ENCODE assay signal across 8 mouse cellular contexts in genomic region chr5:122302810-122303745, GRCm38 (mm10). TPM values are rescaled to one million over a fixed set of nuclear protein-coding genes. Genes with fewer than 3 reads are reported as not detected.
A peak's percentile ranks its signal among the peaks of the same experiment; 100 is the strongest.
DNase-seq lines count a peak whose midpoint lies in the region; ATAC-seq and TF ChIP-seq lines count a peak whose summit lies in the region.

No protein-coding gene starts in this region.

- no peak overlapping the region for H3ac ChIP-seq in myocyte (ENCODE audit: control insufficient read depth, insufficient read length)

- ATAC-seq in granulocyte monocyte progenitor cell, adult 5-6 weeks (replicated peaks; ENCODE audit: poor library complexity, severe bottlenecking) = peak; percentile 97

- H3K79me2 ChIP-seq in myocyte (ENCODE audit: control insufficient read depth, insufficient read depth) = peaks cover 45% of the 10 kb centered on the region

- H3K27me3 ChIP-seq in myocyte (ENCODE audit: control insufficient read depth, insufficient read depth, insufficient read length) = no peaks in the 10 kb centered on the region

- no peak overlapping the region for H3K4me3 ChIP-seq in bone marrow, adult 2 months (replicated peaks; ENCODE audit: control insufficient read depth, low read depth, low read length)
- no peak overlapping the region for H3K4me3 ChIP-seq in myocyte

- H3K27ac ChIP-seq in bone marrow, adult 2 months (ENCODE audit: control insufficient read depth, insufficient read depth, low read depth, low read length, poor library complexity) = no peak overlapping the region

- no peaks in the 10 kb centered on the region for H3K36me3 ChIP-seq in myocyte (ENCODE audit: control insufficient read depth, insufficient read depth)

- WGBS in bone marrow, adult 2 months = 51% methylated on average over 17 of the region's 17 CpGs

- H3K4me1 ChIP-seq in bone marrow, adult 2 months (ENCODE audit: control insufficient read depth, insufficient read depth, low read length) = peaks cover 6% of the 10 kb centered on the region

- TF ChIP-seq CTCF in bone marrow, adult 2 months (IDR thresholded peaks at IDR 0.05; ENCODE audit: control insufficient read depth, insufficient read depth, low read length) = peak; percentile 42; the same call in 1 of the 2 replicates

- peak; percentile 48 for DNase-seq in kidney, adult 9 months
- DNase-seq in kidney, adult 18-20 months = no peak
- DNase-seq in Muller cell, postnatal 12 days (ENCODE audit: inconsistent ontology term) = no peak
- no peak for DNase-seq in adrenal gland, postnatal 4 days (ENCODE audit: low spot score in 2 of 2)
- DNase-seq in layer of hippocampus, postnatal 36 days = no peak

- H3K4me2 ChIP-seq in myocyte (ENCODE audit: low read depth) = peak overlapping the region; percentile 62

- no peak for TF ChIP-seq POLR2A in bone marrow, adult 2 months (IDR thresholded peaks at IDR 0.05; ENCODE audit: borderline replicate concordance, control insufficient read depth, low read depth, low read length)
- no peak for TF ChIP-seq POLR2A in myocyte (IDR thresholded peaks at IDR 0.05; ENCODE audit: insufficient read length, low read depth)

TF ChIP-seq in myocyte, 11 proteins besides CTCF, POLR2A, EP300 and RAD21:
- no peak for TF ChIP-seq CEBPB (IDR thresholded peaks at IDR 0.05; ENCODE audit: insufficient read depth, poor library complexity, severe bottlenecking)
- TF ChIP-seq TCF12 (IDR thresholded peaks at IDR 0.05; ENCODE audit: insufficient read depth, poor library complexity, severe bottlenecking) = no peak
- no peak for TF ChIP-seq REST (IDR thresholded peaks at IDR 0.05; ENCODE audit: insufficient read depth, insufficient read length)
- no peak for TF ChIP-seq TCF3 (IDR thresholded peaks at IDR 0.05; ENCODE audit: insufficient read length, low read depth)
- no peak for TF ChIP-seq SRF (IDR thresholded peaks at IDR 0.05; ENCODE audit: control insufficient read depth, insufficient read length, low read depth)
- TF ChIP-seq USF1 (IDR thresholded peaks at IDR 0.05; ENCODE audit: low read depth) = no peak
- TF ChIP-seq POLR2AphosphoS2 (IDR thresholded peaks at IDR 0.05; ENCODE audit: insufficient read length, low read depth) = no peak
- no peak for TF ChIP-seq MYOG (IDR thresholded peaks at IDR 0.05; ENCODE audit: control insufficient read depth in 1 of 3, insufficient read depth in 1 of 3, insufficient read length in 2 of 3, low read depth in 2 of 3)

RNA-seq across cellular contexts. Expression of gene Pptc7, which starts 18.9 kb away (rescaled TPM):
- polyA plus RNA-seq in bone marrow, adult 2 months (2011; ENCODE audit: insufficient read depth, insufficient read length, low replicate concordance, missing spikeins) = 5.0 and 7.2 TPM in 2 replicates
- 12.0 and 14.8 TPM in 2 replicates for total RNA-seq in granulocyte monocyte progenitor cell, adult 5-6 weeks (2014; fragmentation: Nextera tagmentation)
- 17.2 TPM in 2 replicates for total RNA-seq in granulocyte monocyte progenitor cell, adult 5-6 weeks (2017)
- 6.2 TPM for polyA plus RNA-seq in myocyte (2012; fragmentation: generic; extraction: Trizol)
- 10 to 100 TPM; 33.1 to 36.7 TPM for total RNA-seq in adrenal gland, postnatal 4 days (2021)
- 10 to 100 TPM; 41.1 to 43.6 TPM for total RNA-seq in layer of hippocampus, postnatal 36 days (2021)

RNA-seq across cellular contexts. Expression of gene Tctn1, which starts 38.8 kb away (rescaled TPM):
- 6.5 and 17.7 TPM in 2 replicates for polyA plus RNA-seq in bone marrow, adult 2 months (2011; ENCODE audit: insufficient read depth, insufficient read length, low replicate concordance, missing spikeins)
- total RNA-seq in granulocyte monocyte progenitor cell, adult 5-6 weeks (2014; fragmentation: Nextera tagmentation) = 7.2 and 9.3 TPM in 2 replicates
- total RNA-seq in granulocyte monocyte progenitor cell, adult 5-6 weeks (2017) = 1.8 and 4.3 TPM in 2 replicates
- polyA plus RNA-seq in myocyte (2012; fragmentation: generic; extraction: Trizol) = 4.7 TPM
- 10 to 100 TPM; 23.4 to 24.3 TPM for total RNA-seq in adrenal gland, postnatal 4 days (2021)
- 10 to 100 TPM; 11.5 to 14.5 TPM for total RNA-seq in layer of hippocampus, postnatal 36 days (2021)

RNA-seq across cellular contexts. Expression of gene Rad9b, which starts 51.0 kb away (rescaled TPM):
- 2.1 and 4.1 TPM in 2 replicates for polyA plus RNA-seq in bone marrow, adult 2 months (2011; ENCODE audit: insufficient read depth, insufficient read length, low replicate concordance, missing spikeins)
- 1.2 and 3.3 TPM in 2 replicates for total RNA-seq in granulocyte monocyte progenitor cell, adult 5-6 weeks (2014; fragmentation: Nextera tagmentation)
- total RNA-seq in granulocyte monocyte progenitor cell, adult 5-6 weeks (2017) = 4.6 and 5.6 TPM in 2 replicates
- 1.9 TPM for polyA plus RNA-seq in myocyte (2012; fragmentation: generic; extraction: Trizol)
- total RNA-seq in adrenal gland, postnatal 4 days (2021) = 1 to 10 TPM; 4.9 to 5.4 TPM
- total RNA-seq in layer of hippocampus, postnatal 36 days (2021) = 1 to 10 TPM; 4.5 to 4.9 TPM

RNA-seq across cellular contexts. Expression of gene Vps29, which starts 51.1 kb away (rescaled TPM):
- 32.0 and 34.8 TPM in 2 replicates for polyA plus RNA-seq in bone marrow, adult 2 months (2011; ENCODE audit: insufficient read depth, insufficient read length, low replicate concordance, missing spikeins)
- total RNA-seq in granulocyte monocyte progenitor cell, adult 5-6 weeks (2014; fragmentation: Nextera tagmentation) = 118 and 128 TPM in 2 replicates
- 89.8 and 105 TPM in 2 replicates for total RNA-seq in granulocyte monocyte progenitor cell, adult 5-6 weeks (2017)
- 139 TPM for polyA plus RNA-seq in myocyte (2012; fragmentation: generic; extraction: Trizol)
- 100 to 1,000 TPM; 127 to 134 TPM for total RNA-seq in adrenal gland, postnatal 4 days (2021)
- total RNA-seq in layer of hippocampus, postnatal 36 days (2021) = 100 to 1,000 TPM; 173 to 175 TPM
